Mouse (Mus musculus): ENCODE data around the gene Nsun5.

DNA sequence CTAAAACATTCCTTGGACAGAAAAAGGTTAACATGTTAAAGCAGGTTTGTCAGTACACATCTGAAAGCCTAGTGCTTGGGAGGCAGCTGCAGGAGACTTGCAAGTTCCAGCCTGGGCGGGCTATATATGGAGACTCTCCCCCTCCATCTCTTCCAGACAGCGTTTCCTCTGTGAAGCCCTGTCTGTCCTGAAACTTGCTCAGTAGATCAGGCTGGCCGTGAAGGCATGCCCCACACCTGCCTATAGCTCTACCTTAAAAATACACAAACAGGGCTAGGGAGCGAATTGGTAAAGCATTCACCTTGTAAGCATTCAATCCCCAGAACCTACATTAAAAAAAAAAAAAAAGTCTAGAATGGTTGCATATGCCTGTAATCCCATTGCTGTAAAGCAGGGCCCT is 40.3 kb upstream of the Nsun5 start:
- TF ChIP-seq CTCF (IDR thresholded peaks at IDR 0.05; ENCODE audit: low read depth, low read length), result no peak
- TF ChIP-seq TAL1 (conservative IDR thresholded peaks at IDR 0.05; ENCODE audit: low read depth, low read length), result no peak
